Mouse (Mus musculus): Measurements from ENCODE around the gene Prkci. TPM values are rescaled to one million over a fixed set of nuclear protein-coding genes. Genes with fewer than 3 reads are reported as not detected.

Gene Prkci
- total and polyA plus RNA-seq, 2 experiments from 2014 or later, result 9.0 to 26.1 TPM

GRCm38 (mm10) chr3:31019793-31020447, 24.4 kb downstream of the Prkci start:
- Histone ChIP-seq H3K4me3 (ENCODE audit: low read depth, low read length) (no peak overlapping the region), H3K27ac (ENCODE audit: low read depth) (no peak overlapping the region), H3K9ac (replicated peaks; ENCODE audit: low read depth, low read length) (no peak overlapping the region), H3K4me2 (ENCODE audit: low read depth, low read length) (no peak overlapping the region), H3K4me1 (ENCODE audit: control insufficient read depth, insufficient read depth) (peaks cover 12% of the 10 kb centered on the region), H3K9me3 (replicated peaks; ENCODE audit: control insufficient read depth, low read length) (no peaks in the 10 kb centered on the region), H3K36me3 (replicated peaks; ENCODE audit: control insufficient read depth, insufficient read depth, low read length) (no peaks in the 10 kb centered on the region; the same call in 1 of the 2 replicates), H3K27me3 (ENCODE audit: control insufficient read depth, insufficient read depth, low read length) (no peaks in the 10 kb centered on the region)
- no peak for DNase-seq (ENCODE audit: low spot score)
- ATAC-seq (ENCODE audit: insufficient read depth, low read depth), result no peak
- TF ChIP-seq EP300 (IDR thresholded peaks at IDR 0.05; ENCODE audit: low read depth), result no peak
- no peak for TF ChIP-seq CTCF (IDR thresholded peaks at IDR 0.05; ENCODE audit: low read depth)
- WGBS, result 91% methylated on average over 5 of the region's 5 CpGs

DNA sequence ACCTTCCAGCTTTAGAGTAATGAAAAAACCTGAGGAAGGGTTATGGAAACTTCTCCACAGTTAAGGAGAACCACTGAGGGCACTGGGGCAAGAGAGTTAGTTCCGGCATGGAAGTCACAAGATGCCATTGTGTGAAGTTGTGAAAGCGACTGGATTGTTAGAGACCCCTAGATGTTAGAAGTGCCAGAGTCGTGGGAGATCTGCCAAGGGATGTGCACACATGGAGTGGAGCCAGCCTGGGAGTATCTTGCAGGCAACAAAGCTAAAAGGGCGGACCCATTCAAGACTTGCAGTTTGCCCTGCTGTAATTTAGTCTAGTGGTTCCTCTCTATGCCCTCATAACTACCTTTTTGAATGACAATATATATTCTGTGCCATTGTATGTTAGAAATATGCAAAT, 25.1 kb downstream of the Prkci start:
- TF ChIP-seq EP300 (IDR thresholded peaks at IDR 0.05; ENCODE audit: low read depth) (no peak), CTCF (IDR thresholded peaks at IDR 0.05; ENCODE audit: low read depth) (no peak)
- Histone ChIP-seq H3K9me3 (replicated peaks; ENCODE audit: control insufficient read depth, low read length) (no peaks in the 10 kb centered on the region), H3K4me3 (ENCODE audit: low read depth, low read length) (no peak overlapping the region), H3K27ac (ENCODE audit: low read depth) (no peak overlapping the region), H3K36me3 (replicated peaks; ENCODE audit: control insufficient read depth, insufficient read depth, low read length) (no peaks in the 10 kb centered on the region; the same call in 1 of the 2 replicates), H3K9ac (replicated peaks; ENCODE audit: low read depth, low read length) (no peak overlapping the region), H3K4me2 (ENCODE audit: low read depth, low read length) (no peak overlapping the region), H3K4me1 (ENCODE audit: control insufficient read depth, insufficient read depth) (peaks cover 12% of the 10 kb centered on the region), H3K27me3 (ENCODE audit: control insufficient read depth, insufficient read depth, low read length) (no peaks in the 10 kb centered on the region)
- whole genome bisulfite sequencing, result 75% methylated on average over 4 of the region's 4 CpGs
- DNase-seq (ENCODE audit: low spot score), result no peak
- no peak for ATAC-seq (ENCODE audit: insufficient read depth, low read depth)

GRCm38 (mm10) chr3:31022895-31023436, 27.4 kb downstream of the Prkci start:
- Histone ChIP-seq H3K36me3 (replicated peaks; ENCODE audit: control insufficient read depth, insufficient read depth, low read length) (peaks cover 6% of the 10 kb centered on the region; the same call in 1 of the 2 replicates), H3K4me2 (ENCODE audit: low read depth, low read length) (peak overlapping the region; percentile 22; the same call in 1 of the 2 replicates), H3K27ac (ENCODE audit: low read depth) (peak overlapping the region; percentile 66), H3K9ac (replicated peaks; ENCODE audit: low read depth, low read length) (0 out of 2 replicates have a peak overlapping the region, but pooled peaks have one; percentile 14), H3K4me3 (ENCODE audit: low read depth, low read length) (no peak overlapping the region), H3K27me3 (ENCODE audit: control insufficient read depth, insufficient read depth, low read length) (no peaks in the 10 kb centered on the region), H3K4me1 (ENCODE audit: control insufficient read depth, insufficient read depth) (peaks cover 6% of the 10 kb centered on the region), H3K9me3 (replicated peaks; ENCODE audit: control insufficient read depth, low read length) (no peaks in the 10 kb centered on the region)
- DNase-seq (ENCODE audit: low spot score), result peak; percentile 57
- ATAC-seq (ENCODE audit: insufficient read depth, low read depth), result peak; percentile 85
- TF ChIP-seq CTCF (IDR thresholded peaks at IDR 0.05; ENCODE audit: low read depth) (no peak), EP300 (IDR thresholded peaks at IDR 0.05; ENCODE audit: low read depth) (no peak)
- WGBS, result 12% methylated on average over 7 of the region's 7 CpGs

GRCm38 (mm10) chr3:31027718-31028117, 32.2 kb downstream of the Prkci start:
- no peak overlapping the region for H3K4me3 ChIP-seq (ENCODE audit: low read depth, low read length)
- H3K9me3 ChIP-seq (replicated peaks; ENCODE audit: control insufficient read depth, low read length), result no peaks in the 10 kb centered on the region
- 91% methylated on average over 8 of the region's 8 CpGs for WGBS
- ATAC-seq (ENCODE audit: insufficient read depth, low read depth), result no peak
- no peak overlapping the region for H3K27ac ChIP-seq (ENCODE audit: low read depth)
- peaks cover 6% of the 10 kb centered on the region for H3K4me1 ChIP-seq (ENCODE audit: control insufficient read depth, insufficient read depth)
- no peak overlapping the region for H3K4me2 ChIP-seq (ENCODE audit: low read depth, low read length)
- no peak overlapping the region for H3K9ac ChIP-seq (replicated peaks; ENCODE audit: low read depth, low read length)
- H3K27me3 ChIP-seq (ENCODE audit: control insufficient read depth, insufficient read depth, low read length), result no peaks in the 10 kb centered on the region
- no peak for DNase-seq (ENCODE audit: low spot score)
- TF ChIP-seq EP300 (IDR thresholded peaks at IDR 0.05; ENCODE audit: low read depth) (no peak), CTCF (IDR thresholded peaks at IDR 0.05; ENCODE audit: low read depth) (no peak)
- H3K36me3 ChIP-seq (replicated peaks; ENCODE audit: control insufficient read depth, insufficient read depth, low read length), result peaks cover 18% of the 10 kb centered on the region; the same call in 1 of the 2 replicates

DNA sequence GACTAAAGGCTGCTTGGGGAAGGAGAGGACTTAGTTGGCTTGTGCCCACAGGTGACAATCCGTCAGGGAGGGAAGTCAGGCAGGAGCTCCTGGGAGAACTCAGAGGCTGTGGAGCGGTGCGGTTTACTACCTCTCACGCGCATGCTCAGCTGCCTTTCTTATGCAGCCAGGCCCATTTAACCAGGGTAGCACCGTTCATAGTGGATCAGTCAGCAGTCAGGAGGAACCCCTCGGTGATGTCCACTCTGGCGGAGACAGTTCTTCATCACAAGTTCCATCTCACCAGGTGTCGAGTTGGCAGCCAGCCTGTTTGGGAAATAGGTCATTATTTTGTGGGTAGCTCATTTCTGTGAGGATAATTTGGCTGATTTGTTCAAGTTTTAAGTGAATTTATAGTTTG, 36.1 kb downstream of the Prkci start:
- H3K4me3 ChIP-seq (ENCODE audit: low read depth, low read length), result no peak overlapping the region
- no peak overlapping the region for H3K27ac ChIP-seq (ENCODE audit: low read depth)
- no peaks in the 10 kb centered on the region for H3K27me3 ChIP-seq (ENCODE audit: control insufficient read depth, insufficient read depth, low read length)
- peaks cover 15% of the 10 kb centered on the region; the same call in 1 of the 2 replicates for H3K36me3 ChIP-seq (replicated peaks; ENCODE audit: control insufficient read depth, insufficient read depth, low read length)
- no peaks in the 10 kb centered on the region for H3K9me3 ChIP-seq (replicated peaks; ENCODE audit: control insufficient read depth, low read length)
- no peaks in the 10 kb centered on the region for H3K4me1 ChIP-seq (ENCODE audit: control insufficient read depth, insufficient read depth)
- H3K4me2 ChIP-seq (ENCODE audit: low read depth, low read length), result no peak overlapping the region
- TF ChIP-seq CTCF (IDR thresholded peaks at IDR 0.05; ENCODE audit: low read depth), result no peak
- no peak for TF ChIP-seq EP300 (IDR thresholded peaks at IDR 0.05; ENCODE audit: low read depth)
- no peak overlapping the region for H3K9ac ChIP-seq (replicated peaks; ENCODE audit: low read depth, low read length)
- DNase-seq (ENCODE audit: low spot score) (no peak), ATAC-seq (ENCODE audit: insufficient read depth, low read depth) (no peak)
- 91% methylated on average over 9 of the region's 9 CpGs for WGBS
